Mouse (Mus musculus): Measurements from ENCODE around the gene Arhgef11.

The Arhgef11 gene

DNA sequence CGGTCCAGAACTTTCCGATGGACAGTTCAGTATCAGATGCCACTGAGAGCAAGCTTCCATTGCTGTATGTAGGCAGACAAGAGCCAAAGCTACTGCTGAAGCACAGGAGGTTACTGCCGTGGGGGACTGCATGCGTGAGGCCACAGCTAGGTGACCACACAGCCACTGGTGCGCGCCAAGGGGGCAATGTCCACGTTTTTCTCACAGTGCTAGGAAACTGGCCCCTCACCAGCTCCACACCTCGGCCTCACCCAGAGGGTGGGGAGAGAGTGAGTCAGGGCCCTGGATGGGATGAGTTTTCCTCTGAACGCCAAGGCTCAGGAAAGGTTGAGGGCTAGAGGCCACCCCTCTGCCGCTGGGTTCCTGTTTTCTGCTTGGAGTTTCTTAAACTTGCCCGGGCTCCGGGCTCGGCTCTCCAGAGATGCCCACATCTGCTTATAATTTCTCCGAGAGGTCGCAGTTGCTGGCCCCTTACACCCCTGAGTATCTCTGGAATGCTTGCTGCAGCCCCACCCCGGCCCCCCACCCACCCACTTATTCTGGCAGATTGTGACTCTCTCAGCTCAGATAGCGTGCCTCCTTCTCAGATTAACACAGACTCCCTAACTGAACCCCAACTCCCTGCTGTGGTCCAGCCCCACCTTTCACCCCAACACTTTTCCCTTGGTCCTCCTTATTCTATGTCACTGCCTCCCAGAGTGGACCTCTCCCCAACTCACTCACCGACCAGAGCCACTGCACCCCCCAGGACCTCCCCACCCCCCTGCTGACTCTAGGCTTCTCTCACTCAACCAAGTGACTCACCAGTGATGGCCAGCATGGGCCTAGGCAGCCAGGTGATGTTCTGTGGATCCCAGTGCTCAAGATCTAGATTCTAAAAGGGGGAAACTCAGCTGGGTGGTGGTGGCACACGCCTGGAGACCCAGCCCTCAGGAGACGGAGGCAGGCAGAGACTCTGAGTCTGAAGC is 144.3 kb downstream of the Arhgef11 start:
- in situ Hi-C loops (cut with MseI, MboI): no loop called here

DNA sequence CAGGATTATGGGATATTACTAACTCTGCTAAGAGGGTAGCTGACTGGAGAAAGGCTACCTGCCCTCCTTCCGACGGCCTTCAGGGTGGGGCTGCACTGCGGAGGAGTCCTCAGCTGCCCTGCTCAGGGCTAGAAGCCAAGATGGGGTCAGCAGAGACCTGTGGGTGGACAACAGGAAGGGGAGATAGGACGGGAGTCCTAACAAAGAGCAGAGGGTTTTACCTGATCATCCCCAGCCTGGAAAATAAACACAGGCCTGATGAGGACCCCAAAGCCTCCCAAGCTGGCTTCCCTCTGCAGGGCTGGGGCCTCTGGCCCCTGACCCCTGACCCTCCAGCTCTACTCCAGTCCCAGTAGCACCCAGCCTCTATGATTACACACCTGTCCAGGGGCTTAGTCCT is 145.8 kb downstream of the Arhgef11 start:
- in situ Hi-C loops (cut with MseI, MboI): no loop called here

DNA sequence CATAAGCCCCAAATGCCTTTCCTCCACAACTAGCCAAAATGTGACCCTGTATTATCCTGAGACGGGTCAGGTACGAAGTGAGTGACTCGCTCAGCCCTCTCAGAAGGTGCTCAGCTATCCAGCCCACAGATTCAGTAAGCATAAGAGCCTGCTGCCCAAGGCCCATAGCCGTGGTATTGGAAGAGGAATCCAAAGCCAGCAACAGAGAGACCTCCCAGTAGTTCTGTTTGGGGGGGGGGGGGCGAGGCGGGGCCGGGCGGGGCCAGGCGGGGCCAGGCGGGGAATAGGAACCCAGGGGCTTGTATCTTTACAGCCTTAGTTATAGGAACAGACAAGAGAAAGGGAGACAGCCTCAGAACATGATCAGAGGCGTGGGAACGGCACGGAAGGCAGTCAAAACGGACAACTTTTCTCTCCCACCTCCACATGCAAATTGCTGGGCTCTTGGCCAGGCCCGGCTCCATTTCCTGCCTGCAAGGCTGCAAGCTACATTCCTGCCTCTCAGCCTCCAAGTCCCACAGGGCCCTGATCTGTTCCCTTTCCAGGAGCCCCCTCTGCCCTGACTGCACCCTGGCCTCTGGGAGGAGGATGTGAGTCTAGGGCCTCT is 146.4 kb downstream of the Arhgef11 start:
- in situ Hi-C loops (cut with MseI, MboI): no loop called here

DNA sequence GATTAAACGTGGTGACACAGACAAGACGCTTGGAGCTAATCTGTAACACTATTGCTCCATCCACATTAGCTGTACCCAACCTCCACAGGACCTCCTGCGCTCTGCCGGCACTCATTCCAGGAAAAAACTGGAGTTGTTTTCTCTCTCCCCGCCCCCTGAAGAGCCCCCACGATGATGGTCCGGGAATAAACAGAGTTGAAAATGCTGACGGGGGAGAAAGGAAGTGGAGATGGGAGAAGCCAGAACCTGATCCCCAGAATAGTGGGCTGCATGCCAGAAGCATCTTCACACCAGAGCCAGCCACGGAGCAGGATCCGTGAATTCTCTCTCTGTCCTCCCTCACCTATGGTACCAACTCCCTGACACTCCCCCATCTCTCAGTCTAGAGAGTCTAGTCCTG is 147.1 kb downstream of the Arhgef11 start:
- in situ Hi-C loops (cut with MseI, MboI): no loop called here

DNA sequence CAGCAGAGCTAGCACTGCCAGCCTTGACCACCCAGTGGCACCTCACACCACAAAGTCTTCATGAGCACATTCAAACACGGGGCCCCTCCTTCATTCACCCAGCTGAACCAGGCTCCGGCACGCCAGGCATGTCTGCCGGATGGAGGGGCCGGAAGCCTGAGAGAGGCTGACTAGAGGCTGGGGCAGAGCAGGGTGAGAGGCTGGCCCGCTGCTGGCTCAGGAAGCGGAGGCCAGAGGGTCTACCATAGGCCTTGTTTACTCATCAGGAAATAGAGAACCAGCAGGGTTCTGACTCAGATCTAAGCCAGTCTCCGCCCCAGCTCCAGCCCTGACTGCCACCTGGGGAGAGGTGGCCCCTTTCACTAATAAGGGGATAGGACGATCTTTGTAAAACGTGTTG is 147.7 kb downstream of the Arhgef11 start:
- in situ Hi-C loops (cut with MseI, MboI): no loop called here

DNA sequence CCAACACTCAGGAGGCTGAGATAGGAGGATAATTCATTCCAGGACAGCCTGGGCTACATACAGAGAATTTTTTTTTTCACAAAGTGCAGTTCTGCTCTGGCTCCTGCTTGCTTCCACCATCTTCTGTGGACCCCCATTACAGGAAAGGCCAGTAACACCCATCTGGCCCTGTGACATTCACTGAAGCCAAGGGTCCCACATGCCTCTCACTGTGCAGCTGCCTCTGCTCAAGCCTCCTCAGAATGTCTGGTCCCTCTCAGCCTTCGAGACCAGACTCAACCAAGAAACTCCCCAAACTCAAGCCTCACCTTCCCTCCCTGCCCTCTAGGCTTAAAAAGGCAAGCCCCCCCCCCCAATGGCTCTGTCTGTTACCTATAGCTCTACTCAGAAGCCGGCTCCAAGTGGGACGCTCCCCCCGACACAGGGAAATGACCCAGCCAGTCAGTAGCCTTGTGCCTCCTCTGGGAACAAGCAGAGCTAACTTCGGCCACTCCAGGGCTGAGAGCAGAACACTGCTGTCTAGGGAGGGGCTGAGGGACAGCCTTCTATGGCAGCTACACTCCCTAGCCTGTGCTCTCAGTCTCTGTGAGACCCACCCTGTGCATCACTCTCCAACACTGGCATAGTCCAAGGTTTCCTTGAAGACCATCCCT is 148.4 kb downstream of the Arhgef11 start:
- in situ Hi-C loops (cut with MseI, MboI): no loop called here

DNA sequence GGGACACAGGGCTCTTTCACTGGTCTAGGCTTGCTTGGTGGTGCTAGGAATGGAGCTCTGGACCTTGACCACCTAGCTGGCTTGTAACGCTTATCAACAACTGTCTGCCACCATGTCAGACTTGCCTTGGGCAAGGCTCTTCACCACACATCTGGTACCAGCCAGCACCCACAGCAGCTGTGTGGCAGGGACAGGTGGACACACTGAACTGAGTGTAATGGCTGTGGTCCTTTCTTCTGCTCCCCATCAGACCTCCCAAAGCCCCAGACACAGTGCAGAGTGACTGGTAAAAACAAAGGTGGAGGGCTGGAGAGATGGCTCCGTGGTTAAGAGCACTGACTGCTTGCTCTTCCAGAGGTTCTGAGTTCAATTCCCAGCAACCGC is 148.9 kb downstream of the Arhgef11 start:
- in situ Hi-C loops (cut with MseI, MboI): no loop called here

DNA sequence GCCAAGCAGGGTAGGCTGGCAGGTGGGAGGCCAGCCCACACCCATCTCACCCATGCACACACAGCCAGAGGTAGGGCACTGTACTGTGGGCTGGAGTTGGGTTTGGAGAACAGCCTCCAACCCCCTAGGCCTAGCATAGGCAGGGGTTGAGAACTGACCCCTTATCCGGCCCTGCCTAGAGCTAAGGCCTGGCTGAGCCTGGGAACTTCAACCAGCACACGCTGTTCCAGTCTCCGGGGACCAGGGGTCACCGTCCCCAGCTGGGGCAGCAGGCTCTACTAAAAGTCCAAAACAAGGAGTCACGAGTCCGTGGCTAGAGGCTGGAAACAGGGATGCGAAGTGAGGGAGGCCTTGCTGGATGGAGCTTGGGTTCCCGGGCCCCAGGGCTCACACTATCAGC is 150.4 kb downstream of the Arhgef11 start:
- in situ Hi-C loops (cut with MseI, MboI): no loop called here

DNA sequence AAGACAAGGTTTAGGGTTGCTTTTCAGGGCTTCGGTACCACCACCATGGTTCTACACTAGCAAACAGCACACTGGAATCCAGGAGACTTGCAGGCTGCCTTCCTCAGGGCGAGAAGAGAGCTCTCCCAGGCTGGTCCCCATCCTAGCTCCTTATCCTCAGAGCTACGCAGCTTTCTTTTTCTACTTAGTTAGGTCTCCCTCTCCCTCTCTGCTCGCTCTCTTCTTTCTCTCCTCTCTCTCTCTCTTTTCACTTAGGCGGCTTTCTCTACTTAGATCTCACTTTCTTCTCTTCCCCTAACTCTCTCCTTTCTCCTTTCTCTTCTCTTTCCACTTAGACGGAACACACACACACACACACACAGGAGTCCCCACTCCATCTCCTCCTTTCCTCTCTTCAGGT is 151.1 kb downstream of the Arhgef11 start:
- in situ Hi-C loops (cut with MseI, MboI): no loop called here

DNA sequence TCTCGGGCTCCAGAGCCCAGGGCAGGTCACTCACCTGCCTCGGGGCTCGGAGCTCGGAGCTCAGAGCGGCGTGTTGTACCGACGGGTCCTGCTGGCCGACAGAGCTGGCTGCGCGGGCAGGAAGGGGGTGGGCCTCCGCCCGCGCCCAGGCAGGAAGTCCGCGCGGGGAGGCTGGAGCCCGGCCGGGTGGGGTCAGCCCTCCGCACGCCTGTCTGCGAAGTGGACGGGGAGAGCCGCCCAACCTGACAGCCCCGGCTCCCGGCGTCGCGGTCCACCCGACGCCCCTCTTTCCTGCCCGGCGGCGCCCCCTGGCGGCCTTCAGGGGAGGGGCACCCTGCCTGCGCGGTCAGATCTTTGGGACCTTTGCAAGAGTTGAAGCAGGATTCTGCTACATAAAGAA is 151.5 kb downstream of the Arhgef11 start:
- in situ Hi-C loops (cut with MseI, MboI): no loop called here

DNA sequence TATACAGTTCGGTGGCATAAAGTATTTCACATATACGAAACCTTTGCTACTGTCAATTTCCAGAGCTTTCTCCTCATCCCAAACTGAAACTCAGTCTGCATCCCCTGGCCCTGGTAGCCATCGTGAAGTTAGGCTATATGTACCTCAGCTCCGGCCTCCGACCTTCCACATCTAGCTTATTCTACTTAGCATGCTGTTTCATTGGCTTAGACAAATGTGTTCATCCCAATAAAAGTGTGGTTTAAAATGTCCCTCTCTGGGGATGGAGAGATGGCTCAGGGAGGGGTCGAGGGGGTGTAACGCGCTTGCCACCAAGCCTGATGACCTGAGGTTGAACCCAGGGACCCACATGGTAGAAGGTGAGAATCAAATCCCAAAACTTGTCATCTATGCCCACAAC is 152.1 kb downstream of the Arhgef11 start:
- in situ Hi-C loops (cut with MseI, MboI): no loop called here

DNA sequence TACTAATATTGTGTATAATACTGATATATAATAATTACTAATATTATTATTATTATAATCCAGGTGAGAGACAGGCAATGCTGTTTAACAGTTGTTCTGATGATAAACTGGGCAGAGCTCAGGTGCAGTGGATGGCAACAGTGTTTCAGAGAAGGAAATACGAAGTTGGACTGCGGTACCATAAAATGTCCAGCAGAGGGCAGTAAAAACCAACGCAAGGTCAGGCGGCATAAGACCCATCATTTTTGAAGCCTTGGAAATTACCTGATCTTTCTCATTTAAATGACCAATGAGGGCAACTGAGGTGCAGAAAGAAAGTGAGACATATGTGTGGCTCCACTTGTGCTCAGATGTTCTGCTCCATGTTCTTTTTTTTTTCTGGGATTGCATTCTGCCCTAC is 152.9 kb downstream of the Arhgef11 start:
- in situ Hi-C loops (cut with MseI, MboI): loop anchor here in 1 of 2 experiments (10.0 kb wide), 1 partner anchor 65 kb away; no protein-coding TSS in a partner anchor

DNA sequence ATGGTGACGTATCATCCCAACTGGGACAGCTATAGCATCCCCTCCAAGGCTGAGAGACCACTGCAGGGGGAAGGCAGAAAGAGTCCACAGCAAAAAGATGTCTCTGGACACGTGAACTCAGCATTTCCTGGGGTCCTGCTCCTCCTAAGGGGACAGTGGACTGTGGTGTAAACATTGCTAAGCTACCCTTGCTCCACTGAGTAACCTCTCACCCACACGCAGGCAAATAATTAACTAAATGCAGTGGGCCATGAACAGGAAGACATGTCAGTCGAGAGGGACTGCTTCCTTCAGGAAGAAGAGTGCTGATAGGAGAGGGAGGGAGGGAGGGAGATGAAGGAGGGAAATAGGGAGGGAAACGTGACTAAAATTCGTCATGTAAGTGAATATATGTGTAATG is 153.7 kb downstream of the Arhgef11 start:
- in situ Hi-C loops (cut with MseI, MboI): loop anchor here in 1 of 2 experiments (10.0 kb wide), 1 partner anchor 64 kb away; no protein-coding TSS in a partner anchor

DNA sequence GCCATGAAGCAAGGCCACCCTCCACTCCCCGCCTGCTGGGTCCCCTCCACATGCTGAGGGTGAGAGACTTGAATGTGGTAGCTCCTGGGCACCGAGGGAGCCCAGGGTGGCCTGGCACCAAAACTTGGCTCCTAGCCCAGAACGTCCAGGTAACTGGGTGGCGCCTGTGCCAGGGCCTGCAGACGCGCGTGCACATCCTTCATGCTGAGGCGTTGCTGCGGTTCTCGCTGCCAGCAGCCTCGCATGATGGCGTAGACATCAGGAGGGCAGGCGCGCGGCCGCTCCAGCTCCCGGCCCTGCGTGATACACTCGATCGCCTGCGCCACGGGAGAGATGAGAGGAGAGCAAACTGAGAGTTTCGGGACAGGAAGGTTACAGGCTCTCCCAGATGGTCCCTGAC is 160.9 kb downstream of the Arhgef11 start:
- in situ Hi-C loops (cut with MseI, MboI): loop anchor here in 1 of 2 experiments (10.0 kb wide), 1 partner anchor 57 kb away; no protein-coding TSS in a partner anchor

DNA sequence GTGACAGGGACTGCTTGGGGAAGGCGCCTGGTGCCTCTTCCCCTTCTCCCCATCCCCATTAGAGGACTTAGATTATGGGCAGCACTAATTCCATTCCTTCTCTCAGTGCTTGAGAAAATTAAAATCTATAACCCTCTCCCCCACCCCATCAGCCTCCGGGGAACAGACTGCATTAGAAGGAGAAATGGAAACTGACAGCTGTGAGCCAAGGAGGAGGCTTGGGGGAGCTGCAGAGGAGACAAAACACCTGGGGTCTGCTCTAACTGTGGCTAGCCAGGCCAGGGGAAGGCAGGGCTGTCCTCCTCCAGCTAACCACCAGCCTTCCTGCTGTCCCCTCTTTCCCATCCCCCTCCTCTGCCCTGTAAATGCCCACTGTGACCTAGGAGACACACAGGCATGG is 161.7 kb downstream of the Arhgef11 start:
- in situ Hi-C loops (cut with MseI, MboI): loop anchor here in 1 of 2 experiments (10.0 kb wide), 1 partner anchor 56 kb away; no protein-coding TSS in a partner anchor

DNA sequence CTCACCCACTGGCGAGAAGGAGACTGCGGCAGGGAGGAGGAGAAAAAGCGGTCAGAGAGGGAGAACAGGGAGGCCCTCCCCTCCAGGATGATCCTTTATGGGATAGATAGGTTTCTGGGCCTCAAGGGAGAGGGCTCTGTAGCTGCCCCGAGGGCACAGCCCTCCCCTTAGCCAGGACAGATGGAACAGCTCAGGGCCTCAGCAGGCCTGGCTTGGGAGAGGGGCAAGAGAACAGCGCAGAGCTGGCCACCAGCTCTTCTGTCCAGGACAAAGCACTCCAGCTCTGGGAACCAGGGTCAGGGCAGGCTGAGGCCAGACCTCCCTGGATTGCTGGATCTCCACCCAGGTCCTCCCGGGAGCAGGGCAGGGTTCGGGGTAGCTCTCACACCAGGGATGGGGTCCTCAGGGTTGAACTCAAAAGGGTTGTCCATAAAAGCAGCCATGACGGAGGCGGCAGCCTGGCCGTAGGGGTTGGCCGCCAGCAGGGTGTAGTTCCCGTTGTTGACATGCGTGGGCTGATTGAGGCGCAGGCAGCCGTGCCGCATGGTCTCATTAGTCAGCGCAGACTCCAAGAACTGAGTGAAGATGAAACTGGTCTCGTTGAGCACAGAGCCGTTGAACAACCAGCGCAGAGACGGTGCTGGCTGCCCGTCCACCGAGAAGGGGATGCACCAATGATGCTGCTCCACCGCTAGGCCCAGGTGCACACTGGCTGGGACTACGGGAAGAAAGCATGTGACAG is 166.1 kb downstream of the Arhgef11 start:
- in situ Hi-C loops (cut with MseI, MboI): no loop called here

DNA sequence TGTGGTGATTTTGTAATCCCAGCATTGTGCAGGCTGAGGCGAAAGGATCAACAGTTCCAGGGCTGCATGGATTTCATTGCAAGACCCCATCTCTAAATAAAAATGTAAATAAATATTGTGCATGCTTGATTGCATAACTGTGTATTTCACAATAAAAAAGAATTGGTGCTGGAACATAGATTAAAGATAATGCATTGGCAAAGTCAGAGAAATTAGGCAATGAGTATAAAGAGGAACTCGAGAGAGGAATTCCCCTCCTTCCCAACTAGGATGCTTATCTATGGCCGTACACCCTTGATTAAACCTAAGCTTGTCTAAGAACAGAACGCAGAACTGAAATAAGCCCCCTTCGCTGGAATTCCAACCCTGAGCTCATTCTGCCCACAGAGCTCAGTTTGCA is 167.8 kb downstream of the Arhgef11 start:
- in situ Hi-C loops (cut with MseI, MboI): no loop called here

DNA sequence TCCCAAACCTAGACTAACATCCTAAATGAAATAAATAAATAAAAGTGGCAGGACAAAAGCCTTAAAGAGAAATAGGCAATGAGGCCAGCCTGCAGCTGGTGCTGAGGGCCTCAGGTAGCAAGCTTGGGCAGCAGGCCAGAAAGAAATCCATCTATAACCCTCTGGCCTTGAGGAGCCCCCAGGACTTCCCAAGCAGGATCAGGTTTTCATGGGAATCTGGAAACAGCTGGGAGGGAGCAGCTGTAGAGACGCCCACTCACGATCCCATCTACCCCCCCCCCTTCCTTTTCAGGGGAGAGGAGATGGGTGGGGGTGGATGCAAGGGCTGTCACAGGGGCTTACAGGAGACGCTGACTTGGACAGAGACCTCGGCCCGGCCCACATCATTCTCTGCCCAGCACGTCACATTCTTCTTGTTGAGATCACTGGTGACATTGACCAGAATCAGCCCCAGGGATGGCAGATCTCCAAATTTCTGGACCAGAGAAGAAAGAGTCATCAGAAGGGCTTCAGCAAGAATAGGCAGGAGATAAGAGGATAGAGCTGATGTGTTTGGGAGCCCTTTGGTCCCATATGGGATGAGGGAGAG is 168.4 kb downstream of the Arhgef11 start:
- in situ Hi-C loops (cut with MseI, MboI): no loop called here

Measured in mouse trophoblast stem cell (cell line).